Mouse (Mus musculus) embryo, embryonic 9.5 days (tissue): Measurements from ENCODE around the gene Napa.

Experiments
- DNase-seq: peaks from one replicate; pipeline ENCODE4 v3.0.0-alpha.2; 2017; ENCODE audit errors: extremely low spot score

Gene Napa

GRCm38 (mm10) chr7:16130956-16131634, 32.8 kb downstream of the Napa start:
- no peak for DNase-seq

GRCm38 (mm10) chr7:16132161-16132581, 33.9 kb downstream of the Napa start:
- DNase-seq: peak; percentile 8

DNA sequence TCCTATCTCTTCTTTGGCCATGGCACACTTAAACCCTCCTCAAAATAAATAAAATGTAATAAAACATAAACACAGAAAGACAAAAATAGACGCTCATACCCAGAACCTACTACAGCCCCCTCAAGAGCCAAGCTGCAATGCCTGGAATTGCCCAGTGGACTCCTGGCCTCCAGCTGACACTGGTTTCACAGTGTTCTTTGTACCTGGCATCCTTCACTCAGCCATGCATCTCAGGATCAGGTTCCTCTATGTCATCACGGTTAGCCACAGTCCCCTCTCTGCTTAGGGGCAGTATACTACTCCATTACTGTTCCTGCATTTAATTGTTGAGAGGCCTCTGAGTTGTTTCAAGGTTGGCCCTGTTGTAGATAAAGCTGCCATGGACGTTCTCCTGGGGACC, 34.7 kb downstream of the Napa start:
- DNase-seq: no peak

DNA sequence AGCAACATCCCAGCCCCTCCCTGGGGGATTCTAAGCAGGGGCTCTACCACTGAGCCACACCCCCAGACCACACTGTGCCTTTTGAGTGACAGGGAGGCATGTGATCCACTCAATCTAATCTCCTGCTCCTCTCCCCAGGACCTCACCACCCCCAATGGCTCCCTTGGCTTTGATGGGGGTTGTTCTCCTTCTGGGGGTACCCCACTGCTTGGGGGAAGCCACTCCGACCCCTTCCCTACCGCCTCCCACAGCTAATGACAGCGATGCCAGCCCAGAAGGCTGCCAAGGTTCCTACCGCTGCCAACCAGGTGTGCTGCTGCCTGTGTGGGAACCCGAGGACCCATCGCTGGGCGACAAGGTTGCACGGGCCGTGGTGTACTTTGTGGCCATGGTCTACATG, 35.4 kb downstream of the Napa start:
- DNase-seq: no peak

GRCm38 (mm10) chr7:16134951-16135392, 36.7 kb downstream of the Napa start:
- no peak for DNase-seq

GRCm38 (mm10) chr7:16146489-16147410, 48.5 kb downstream of the Napa start:
- DNase-seq: no peak

DNA sequence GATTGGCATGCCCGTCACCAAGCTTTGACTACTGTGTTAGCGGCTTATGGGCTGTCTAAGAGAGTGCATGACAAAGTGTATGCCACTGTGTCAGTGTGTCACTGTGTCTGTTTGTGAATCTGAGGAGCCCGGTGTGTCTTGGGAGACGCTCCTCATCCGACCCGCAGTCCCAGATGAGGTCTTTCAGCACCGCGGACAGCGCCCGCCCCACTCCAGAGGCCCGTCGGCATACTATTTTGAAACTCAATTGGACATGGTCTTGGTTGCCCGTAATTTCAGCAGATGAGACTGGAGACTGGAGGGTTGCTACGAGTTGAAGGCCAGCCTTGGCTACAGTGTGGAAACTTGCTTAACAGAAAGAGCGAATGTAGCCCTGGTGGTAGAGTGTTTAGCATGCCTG, 49.4 kb downstream of the Napa start:
- DNase-seq: peak; percentile 65

DNA sequence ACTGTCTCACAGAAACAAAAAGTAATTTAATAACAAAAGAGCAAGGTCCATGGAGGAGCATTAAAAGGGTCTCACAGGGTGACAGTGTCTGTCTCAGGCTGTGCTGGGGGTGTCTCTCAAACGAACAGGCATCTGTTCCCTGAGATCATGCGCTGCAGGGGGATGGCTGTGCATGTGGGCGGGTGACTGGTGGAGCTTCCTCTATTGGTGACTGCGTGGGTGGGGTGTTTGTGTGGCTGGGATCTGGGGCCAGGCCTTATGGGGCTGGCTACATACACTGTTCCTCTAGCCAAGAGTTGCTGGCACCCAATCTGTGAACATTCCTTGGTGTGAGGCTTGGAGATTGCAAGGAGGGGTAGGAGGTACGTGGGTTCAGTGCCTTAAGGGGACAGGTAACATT, 51.0 kb downstream of the Napa start:
- no peak for DNase-seq

- no peak for DNase-seq
Observed at GRCm38 (mm10) chr7:16150191-16151145, 52.2 kb downstream of the Napa start.

GRCm38 (mm10) chr7:16153522-16153921, 55.3 kb downstream of the Napa start:
- DNase-seq: peak; percentile 54

DNA sequence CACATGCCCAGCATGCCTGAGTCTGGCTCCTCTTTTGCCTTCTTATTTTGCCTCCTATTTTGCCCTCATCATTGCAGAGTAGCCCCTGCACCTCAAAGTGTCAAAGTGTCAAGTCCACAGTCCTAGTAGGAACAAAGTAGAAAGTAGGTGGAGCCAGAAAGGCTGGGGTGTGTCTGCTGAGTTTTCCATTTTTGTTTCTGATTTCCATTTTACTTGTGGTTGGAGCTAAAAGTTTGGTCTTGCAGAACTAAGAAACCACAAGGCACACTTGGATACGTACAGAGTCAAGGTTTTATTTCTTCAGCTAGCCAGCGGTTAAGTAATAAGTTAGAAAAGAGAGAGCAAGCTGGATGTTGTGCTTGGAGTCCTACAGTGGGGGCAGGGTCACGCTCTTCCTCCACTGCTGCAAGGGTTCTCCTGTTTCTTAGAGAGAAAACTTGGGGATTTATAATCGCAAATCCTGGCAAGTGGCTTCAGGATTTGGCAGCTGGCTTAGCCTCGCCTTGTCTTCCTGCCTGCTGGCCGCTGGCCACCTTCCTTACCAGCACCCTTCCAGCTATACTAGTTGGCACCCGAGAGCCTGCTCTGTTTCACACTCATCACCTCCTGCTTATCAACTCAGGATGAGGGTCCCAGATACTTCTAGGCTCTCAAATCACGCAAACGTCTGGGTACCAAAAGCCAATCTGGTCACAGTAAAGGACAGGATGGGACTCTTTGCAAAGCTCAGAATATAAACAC, 57.0 kb downstream of the Napa start:
- no peak for DNase-seq

DNA sequence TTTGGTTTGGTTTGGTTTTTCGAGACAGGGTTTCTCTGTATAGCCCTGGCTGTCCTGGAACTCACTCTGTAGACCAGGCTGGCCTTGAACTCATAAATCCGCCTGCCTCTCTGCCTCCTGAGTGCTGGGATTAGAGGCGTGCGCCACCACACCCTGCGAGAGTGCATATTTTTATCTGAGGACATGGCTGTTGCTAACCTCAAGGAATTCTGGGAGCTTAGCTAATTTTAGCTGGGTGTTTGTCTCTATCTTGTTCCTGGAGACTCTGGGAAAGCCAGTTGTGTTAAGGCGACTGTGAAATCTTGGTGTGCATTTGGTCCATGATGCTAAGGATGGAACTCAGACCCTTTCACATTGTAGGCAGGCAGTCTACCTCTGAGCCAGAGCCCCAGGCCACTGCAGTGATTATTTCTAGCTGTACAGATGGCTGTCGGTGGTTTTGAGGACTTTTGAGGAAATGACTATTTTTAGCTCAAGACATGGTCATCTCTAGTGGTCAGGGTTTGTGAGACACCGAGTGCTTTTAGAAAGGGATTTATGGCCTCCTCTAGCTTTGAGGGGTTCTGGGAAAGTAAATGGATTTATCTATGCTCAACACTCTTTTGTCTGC, 58.0 kb downstream of the Napa start:
- DNase-seq: no peak

DNA sequence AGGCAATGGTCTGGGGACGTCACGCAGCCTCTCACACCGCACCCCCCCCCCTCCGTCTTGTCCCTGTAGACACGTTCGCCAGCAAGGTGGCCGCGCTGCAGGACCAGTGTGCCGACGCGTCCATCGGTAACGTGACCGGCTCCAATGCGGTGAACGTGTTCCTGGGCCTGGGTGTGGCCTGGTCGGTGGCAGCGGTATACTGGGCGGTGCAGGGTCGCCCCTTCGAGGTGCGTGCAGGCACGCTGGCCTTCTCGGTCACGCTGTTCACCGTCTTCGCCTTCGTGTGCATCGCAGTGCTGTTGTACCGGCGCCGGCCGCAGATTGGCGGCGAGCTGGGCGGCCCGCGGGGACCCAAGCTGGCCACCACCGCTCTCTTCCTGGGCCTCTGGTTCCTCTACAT, 60.5 kb downstream of the Napa start:
- DNase-seq: peak; percentile 20

DNA sequence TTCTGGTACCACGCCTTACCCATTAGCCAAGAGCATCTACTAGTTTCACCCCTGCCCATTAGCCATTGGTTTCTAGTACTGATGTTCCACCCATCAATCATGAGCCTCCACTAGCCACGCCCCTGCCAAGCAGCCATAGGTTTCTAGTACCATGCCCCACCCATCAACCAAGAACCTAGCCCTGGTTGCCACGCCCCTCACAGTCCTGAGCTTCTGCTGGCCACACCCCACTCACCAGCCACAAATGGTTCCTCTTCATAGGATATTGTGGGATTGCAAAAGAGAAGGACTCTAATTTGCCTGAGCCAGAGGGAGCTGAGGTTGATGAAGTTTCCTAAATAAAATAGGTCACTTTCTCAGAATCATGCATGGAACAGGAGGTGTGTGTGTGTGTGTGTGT, 62.4 kb downstream of the Napa start:
- no peak for DNase-seq

- no peak for DNase-seq
Observed at GRCm38 (mm10) chr7:16161302-16161701, 63.0 kb downstream of the Napa start.

DNA sequence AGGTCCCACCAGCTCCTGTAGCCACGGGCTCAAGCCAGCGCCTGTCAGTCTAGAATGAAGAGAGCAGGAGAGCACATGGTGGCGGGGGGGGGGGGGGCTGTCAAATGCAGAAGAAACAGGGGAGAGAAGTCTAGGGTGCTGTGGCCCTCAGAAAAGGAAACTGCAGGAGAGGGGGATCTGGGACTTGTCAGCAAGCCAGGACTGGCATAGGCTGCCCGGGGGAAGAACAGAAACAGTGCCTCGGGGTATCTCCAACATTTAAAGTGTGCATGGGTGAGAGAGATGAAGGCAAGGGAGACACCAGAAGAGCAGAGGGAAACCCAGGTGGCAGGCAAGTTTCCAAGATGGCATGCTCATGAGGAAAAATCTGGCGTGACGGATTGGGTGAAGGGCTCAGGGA, 63.8 kb downstream of the Napa start:
- no peak for DNase-seq
